Mouse (Mus musculus): ENCODE data around the gene Atg4b. TPM values are rescaled to one million over a fixed set of nuclear protein-coding genes. Genes with fewer than 3 reads are reported as not detected.
A peak's percentile ranks its signal among the peaks of the same experiment; 100 is the strongest.

Atg4b gene
- polyA plus RNA-seq, 1 experiment from 2014 or later = 113 TPM

DNA sequence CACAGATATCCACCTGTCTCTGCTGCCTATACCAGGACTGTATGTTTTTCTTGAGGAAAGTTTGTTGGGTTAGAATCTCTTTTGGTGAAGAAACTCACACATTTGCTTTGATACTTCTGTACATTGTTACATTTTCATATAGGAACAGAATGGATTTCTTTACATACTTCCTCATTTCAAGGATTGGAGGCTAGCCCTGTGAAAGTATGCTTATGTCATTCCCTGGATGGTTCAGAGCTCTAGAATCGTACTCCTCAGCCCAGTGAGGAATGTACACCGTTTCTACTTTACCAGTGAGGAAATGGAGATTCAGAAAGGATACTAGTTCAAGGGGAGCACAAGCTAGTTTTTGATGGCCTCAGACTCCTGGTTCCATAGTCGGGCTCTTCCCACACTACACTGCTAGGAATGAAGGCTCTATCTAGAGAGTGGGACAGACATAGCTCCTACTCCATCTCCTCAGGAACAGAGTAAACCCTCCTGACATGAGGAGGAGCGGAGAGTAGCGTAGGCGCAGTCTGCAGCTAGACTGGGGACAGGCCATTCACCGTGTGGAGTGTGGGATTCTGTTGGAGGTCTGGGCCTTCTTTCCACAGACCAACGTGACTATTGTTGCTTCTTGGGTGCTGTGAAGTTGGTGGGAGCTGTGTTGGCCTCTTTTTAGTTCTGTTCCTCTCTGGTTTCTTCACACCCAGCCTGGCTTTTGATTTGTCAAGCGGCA, 13.7 kb downstream of the Atg4b start:
- Histone ChIP-seq H3K27me3 (replicated peaks; ENCODE audit: control insufficient read depth, insufficient read depth, low read length) (no peaks in the 10 kb centered on the region), H3K36me3 (ENCODE audit: control insufficient read depth, insufficient read depth, low read length) (peaks cover 13% of the 10 kb centered on the region), H3K9me3 (replicated peaks; ENCODE audit: control insufficient read depth, low read length) (no peaks in the 10 kb centered on the region), H3K9ac (ENCODE audit: low read length) (no peak overlapping the region), H3K4me2 (ENCODE audit: low read length) (no peak overlapping the region), H3K4me1 (ENCODE audit: control insufficient read depth, insufficient read depth, low read length) (no peaks in the 10 kb centered on the region), H3K4me3 (ENCODE audit: low read depth, low read length) (no peak overlapping the region), H3K27ac (ENCODE audit: low read depth, low read length) (no peak overlapping the region)
- WGBS = 96% methylated on average over 9 of the region's 9 CpGs
- DNase-seq (ENCODE audit: low spot score) = no peak
- ATAC-seq = no peak

DNA sequence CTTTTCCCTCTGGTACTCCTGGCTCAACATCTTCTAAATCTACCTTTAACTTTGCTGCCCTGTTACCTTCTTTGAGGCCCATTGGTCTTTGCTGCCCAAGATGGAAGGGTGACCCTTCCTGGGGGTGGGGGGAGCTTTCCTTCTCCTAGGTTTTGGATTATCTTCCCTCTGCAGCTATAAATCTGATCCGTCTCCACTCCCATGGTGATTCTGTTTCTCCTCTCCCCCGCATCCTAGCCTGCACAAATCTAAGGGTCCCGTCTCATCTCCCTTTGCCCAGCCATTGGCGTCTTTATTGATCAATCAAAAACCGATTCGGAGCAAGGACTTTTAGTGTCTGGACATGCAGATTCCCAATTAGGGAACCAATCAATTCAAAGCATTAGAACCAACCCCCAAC, 16.3 kb downstream of the Atg4b start:
- Histone ChIP-seq H3K27ac (ENCODE audit: low read depth, low read length) (no peak overlapping the region), H3K9me3 (replicated peaks; ENCODE audit: control insufficient read depth, low read length) (no peaks in the 10 kb centered on the region), H3K36me3 (ENCODE audit: control insufficient read depth, insufficient read depth, low read length) (peaks cover 19% of the 10 kb centered on the region), H3K4me2 (ENCODE audit: low read length) (no peak overlapping the region), H3K4me3 (ENCODE audit: low read depth, low read length) (no peak overlapping the region), H3K4me1 (ENCODE audit: control insufficient read depth, insufficient read depth, low read length) (no peaks in the 10 kb centered on the region), H3K27me3 (replicated peaks; ENCODE audit: control insufficient read depth, insufficient read depth, low read length) (no peaks in the 10 kb centered on the region), H3K9ac (ENCODE audit: low read length) (no peak overlapping the region)
- WGBS = 94% methylated on average over 6 of the region's 6 CpGs
- no peak for DNase-seq (ENCODE audit: low spot score)
- ATAC-seq = no peak

DNA sequence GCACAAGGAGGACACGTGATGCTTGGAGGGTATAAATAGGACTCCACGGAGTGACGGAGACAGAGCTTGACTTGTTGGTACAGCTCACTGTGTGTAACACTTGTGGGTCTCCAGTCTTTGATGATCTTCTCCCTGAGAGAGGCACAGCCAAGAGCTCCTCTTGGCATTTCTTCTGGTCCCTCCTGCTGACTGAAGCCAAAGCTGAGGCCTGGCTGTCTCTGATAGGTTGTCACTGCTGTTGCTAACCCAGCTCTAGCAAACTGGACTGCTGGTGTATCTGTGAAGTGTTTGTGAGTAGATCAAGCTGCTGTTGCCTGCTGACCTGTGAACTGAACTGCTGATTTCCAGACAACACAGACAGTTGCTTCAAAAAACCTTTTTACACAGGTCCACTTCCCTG, 18.6 kb downstream of the Atg4b start:
- ATAC-seq = no peak
- Histone ChIP-seq H3K36me3 (ENCODE audit: control insufficient read depth, insufficient read depth, low read length) (peaks cover 36% of the 10 kb centered on the region), H3K27me3 (replicated peaks; ENCODE audit: control insufficient read depth, insufficient read depth, low read length) (no peaks in the 10 kb centered on the region), H3K27ac (ENCODE audit: low read depth, low read length) (no peak overlapping the region), H3K4me1 (ENCODE audit: control insufficient read depth, insufficient read depth, low read length) (no peaks in the 10 kb centered on the region), H3K4me3 (ENCODE audit: low read depth, low read length) (no peak overlapping the region), H3K9ac (ENCODE audit: low read length) (no peak overlapping the region), H3K9me3 (replicated peaks; ENCODE audit: control insufficient read depth, low read length) (no peaks in the 10 kb centered on the region), H3K4me2 (ENCODE audit: low read length) (no peak overlapping the region)
- WGBS = 96% methylated on average over 3 of the region's 3 CpGs
- no peak for DNase-seq (ENCODE audit: low spot score)

DNA sequence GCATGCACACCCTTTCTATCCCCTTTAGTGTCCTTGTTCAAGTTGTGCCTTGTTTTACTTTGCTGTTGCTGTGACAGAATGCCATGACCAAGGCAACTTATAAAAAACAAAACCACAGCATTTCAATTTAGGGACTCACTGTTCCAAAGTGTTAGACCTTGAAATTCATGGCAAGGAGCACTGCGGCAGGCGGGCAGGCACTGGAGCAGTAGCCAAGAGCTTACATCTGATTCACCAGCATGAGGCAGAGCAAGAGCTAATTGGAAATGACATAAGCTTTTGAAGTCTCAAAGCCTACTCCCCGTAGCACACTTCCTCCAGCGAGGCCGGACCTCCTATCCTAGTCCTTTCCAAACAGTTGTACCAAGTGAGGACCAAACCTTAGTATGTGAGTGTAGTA, 25.4 kb downstream of the Atg4b start:
- no peaks in the 10 kb centered on the region for H3K27me3 ChIP-seq (replicated peaks; ENCODE audit: control insufficient read depth, insufficient read depth, low read length)
- H3K36me3 ChIP-seq (ENCODE audit: control insufficient read depth, insufficient read depth, low read length) = peaks cover 73% of the 10 kb centered on the region
- no peak overlapping the region for H3K4me2 ChIP-seq (ENCODE audit: low read length)
- H3K4me1 ChIP-seq (ENCODE audit: control insufficient read depth, insufficient read depth, low read length) = no peaks in the 10 kb centered on the region
- WGBS = 88% methylated on average over 5 of the region's 5 CpGs
- no peak overlapping the region for H3K9ac ChIP-seq (ENCODE audit: low read length)
- DNase-seq (ENCODE audit: low spot score) (no peak), ATAC-seq (no peak)
- no peaks in the 10 kb centered on the region for H3K9me3 ChIP-seq (replicated peaks; ENCODE audit: control insufficient read depth, low read length)
- no peak overlapping the region for H3K27ac ChIP-seq (ENCODE audit: low read depth, low read length)
- H3K4me3 ChIP-seq (ENCODE audit: low read depth, low read length) = no peak overlapping the region

DNA sequence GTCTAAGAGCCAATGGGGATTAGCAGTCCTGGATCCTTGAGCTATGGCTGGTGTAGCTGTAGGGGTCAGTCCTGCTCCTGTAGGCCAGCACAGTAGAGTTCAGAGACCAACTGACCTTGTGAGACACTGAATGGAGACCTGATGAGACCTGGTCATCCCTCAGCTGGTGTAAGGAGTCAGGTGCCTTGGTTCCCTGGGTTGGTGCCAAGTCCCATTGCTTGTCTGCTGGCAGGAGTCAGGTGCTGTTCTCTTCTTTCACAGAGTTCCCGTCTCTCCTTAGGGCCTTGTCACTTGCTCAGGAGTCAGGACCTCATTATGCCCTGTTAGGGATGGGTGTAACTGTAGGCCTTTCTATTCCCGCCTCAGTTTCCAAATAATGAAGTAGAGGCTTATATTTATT, 35.6 kb downstream of the Atg4b start:
- 92% methylated on average over 2 of the region's 2 CpGs for WGBS
- ATAC-seq (no peak), DNase-seq (ENCODE audit: low spot score) (no peak)
- Histone ChIP-seq H3K36me3 (ENCODE audit: control insufficient read depth, insufficient read depth, low read length) (peaks cover 89% of the 10 kb centered on the region), H3K4me3 (ENCODE audit: low read depth, low read length) (no peak overlapping the region), H3K4me1 (ENCODE audit: control insufficient read depth, insufficient read depth, low read length) (no peaks in the 10 kb centered on the region), H3K27me3 (replicated peaks; ENCODE audit: control insufficient read depth, insufficient read depth, low read length) (no peaks in the 10 kb centered on the region), H3K4me2 (ENCODE audit: low read length) (no peak overlapping the region), H3K9me3 (replicated peaks; ENCODE audit: control insufficient read depth, low read length) (no peaks in the 10 kb centered on the region), H3K27ac (ENCODE audit: low read depth, low read length) (no peak overlapping the region), H3K9ac (ENCODE audit: low read length) (no peak overlapping the region)

DNA sequence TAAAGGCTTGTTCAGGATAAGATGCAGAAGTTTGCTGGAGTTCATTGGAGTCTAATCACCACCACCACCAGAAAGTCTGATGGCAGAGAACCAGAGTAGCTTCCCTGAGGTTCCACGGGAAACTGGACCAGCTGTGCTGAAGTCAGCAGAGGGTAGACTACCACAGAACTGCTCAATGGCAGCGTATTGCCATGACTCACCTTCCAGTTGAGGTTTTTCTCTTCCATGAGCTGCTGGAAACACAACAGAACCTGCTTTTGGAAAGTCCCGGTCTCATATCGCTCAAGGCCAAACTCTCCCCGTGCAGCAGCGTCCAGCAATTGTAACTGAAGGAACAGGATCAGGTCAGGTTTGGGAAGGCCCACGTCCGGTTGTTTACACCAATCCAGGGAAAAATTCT, 43.2 kb downstream of the Atg4b start:
- no peaks in the 10 kb centered on the region for H3K27me3 ChIP-seq (replicated peaks; ENCODE audit: control insufficient read depth, insufficient read depth, low read length)
- no peak overlapping the region for H3K9ac ChIP-seq (ENCODE audit: low read length)
- ATAC-seq = no peak
- no peaks in the 10 kb centered on the region for H3K9me3 ChIP-seq (replicated peaks; ENCODE audit: control insufficient read depth, low read length)
- WGBS = 97% methylated on average over 8 of the region's 8 CpGs
- H3K4me1 ChIP-seq (ENCODE audit: control insufficient read depth, insufficient read depth, low read length) = no peaks in the 10 kb centered on the region
- H3K36me3 ChIP-seq (ENCODE audit: control insufficient read depth, insufficient read depth, low read length) = peaks cover 85% of the 10 kb centered on the region
- no peak for DNase-seq (ENCODE audit: low spot score)
- H3K27ac ChIP-seq (ENCODE audit: low read depth, low read length) = no peak overlapping the region
- H3K4me3 ChIP-seq (ENCODE audit: low read depth, low read length) = no peak overlapping the region
- no peak overlapping the region for H3K4me2 ChIP-seq (ENCODE audit: low read length)

DNA sequence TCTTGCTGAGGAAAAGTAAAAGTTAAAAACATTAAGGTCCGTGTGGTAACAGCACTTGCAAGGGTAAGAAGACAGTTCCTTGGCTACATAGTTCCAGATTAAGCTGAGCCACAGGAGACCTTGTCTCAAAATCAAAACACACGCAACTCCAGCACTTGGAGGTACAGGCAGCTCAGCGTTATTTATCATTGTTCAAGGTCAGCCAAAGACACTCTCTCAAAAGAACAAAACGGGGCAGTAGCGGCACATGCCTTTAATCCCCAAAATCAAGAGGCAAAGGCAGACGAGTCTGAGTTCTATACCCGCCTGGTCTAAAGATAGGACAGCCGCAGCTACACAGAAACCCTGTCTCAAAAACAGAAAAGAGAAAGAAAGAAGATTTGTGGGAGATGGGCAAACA, 44.6 kb downstream of the Atg4b start:
- DNase-seq (ENCODE audit: low spot score) = no peak
- Histone ChIP-seq H3K4me2 (ENCODE audit: low read length) (no peak overlapping the region), H3K27ac (ENCODE audit: low read depth, low read length) (no peak overlapping the region), H3K4me3 (ENCODE audit: low read depth, low read length) (no peak overlapping the region), H3K9me3 (replicated peaks; ENCODE audit: control insufficient read depth, low read length) (no peaks in the 10 kb centered on the region), H3K4me1 (ENCODE audit: control insufficient read depth, insufficient read depth, low read length) (0 out of 2 replicates have a peak, but pooled peaks cover under 1% of the 10 kb centered on the region), H3K36me3 (ENCODE audit: control insufficient read depth, insufficient read depth, low read length) (peaks cover 80% of the 10 kb centered on the region), H3K9ac (ENCODE audit: low read length) (no peak overlapping the region), H3K27me3 (replicated peaks; ENCODE audit: control insufficient read depth, insufficient read depth, low read length) (no peaks in the 10 kb centered on the region)
- WGBS = 86% methylated on average over 8 of the region's 8 CpGs
- no peak for ATAC-seq

DNA sequence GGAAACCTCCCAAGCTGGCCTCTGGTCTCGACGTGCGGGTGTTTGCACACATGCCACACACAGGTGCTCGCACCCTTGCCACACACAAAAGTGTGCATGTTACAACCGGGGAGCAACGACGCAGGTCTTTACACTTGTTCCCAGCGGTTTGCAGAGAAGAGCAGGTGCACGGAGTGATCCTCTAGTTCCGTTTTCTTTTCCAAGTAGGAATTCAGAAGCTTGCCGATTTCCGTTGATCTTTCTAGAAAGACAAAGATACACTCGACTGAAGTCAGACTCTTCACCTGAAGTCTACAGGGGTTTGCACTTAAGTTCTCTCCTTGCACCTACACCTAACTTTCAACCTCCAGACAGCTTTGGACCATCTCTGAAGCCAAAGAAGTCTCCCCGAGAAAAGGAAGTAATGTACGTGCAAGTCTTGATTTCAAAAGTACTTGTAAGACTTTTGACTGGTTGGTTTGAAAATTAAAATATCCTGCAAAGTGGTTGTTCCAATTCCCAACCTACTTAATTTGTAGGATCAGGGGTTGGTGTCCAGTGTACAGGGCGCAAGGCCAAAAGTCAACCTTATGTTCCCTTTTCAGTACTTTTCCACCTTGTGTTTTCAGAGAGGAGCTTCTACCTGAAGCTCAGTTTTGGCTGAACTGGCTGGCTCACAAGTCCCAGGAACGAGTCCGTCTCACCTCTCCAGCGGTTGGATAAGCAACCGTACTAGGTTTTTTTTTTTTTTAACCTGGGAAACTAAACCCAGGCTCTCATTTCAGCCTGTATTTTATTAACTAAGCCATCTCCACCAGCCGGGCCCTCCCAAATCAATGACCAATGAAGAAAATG, 49.6 kb downstream of the Atg4b start:
- DNase-seq (ENCODE audit: low spot score) = no peak
- no peaks in the 10 kb centered on the region for H3K27me3 ChIP-seq (replicated peaks; ENCODE audit: control insufficient read depth, insufficient read depth, low read length)
- peak overlapping the region; percentile 76 for H3K4me3 ChIP-seq (ENCODE audit: low read depth, low read length)
- H3K4me2 ChIP-seq (ENCODE audit: low read length) = peak overlapping the region; percentile 83
- H3K9ac ChIP-seq (ENCODE audit: low read length) = peak overlapping the region; percentile 79
- WGBS = 80% methylated on average over 21 of the region's 21 CpGs
- H3K4me1 ChIP-seq (ENCODE audit: control insufficient read depth, insufficient read depth, low read length) = peaks cover 23% of the 10 kb centered on the region
- H3K27ac ChIP-seq (ENCODE audit: low read depth, low read length) = peak overlapping the region; percentile 63; the same call in 1 of the 2 replicates
- H3K9me3 ChIP-seq (replicated peaks; ENCODE audit: control insufficient read depth, low read length) = no peaks in the 10 kb centered on the region
- ATAC-seq = no peak
- peaks cover 37% of the 10 kb centered on the region for H3K36me3 ChIP-seq (ENCODE audit: control insufficient read depth, insufficient read depth, low read length)

DNA sequence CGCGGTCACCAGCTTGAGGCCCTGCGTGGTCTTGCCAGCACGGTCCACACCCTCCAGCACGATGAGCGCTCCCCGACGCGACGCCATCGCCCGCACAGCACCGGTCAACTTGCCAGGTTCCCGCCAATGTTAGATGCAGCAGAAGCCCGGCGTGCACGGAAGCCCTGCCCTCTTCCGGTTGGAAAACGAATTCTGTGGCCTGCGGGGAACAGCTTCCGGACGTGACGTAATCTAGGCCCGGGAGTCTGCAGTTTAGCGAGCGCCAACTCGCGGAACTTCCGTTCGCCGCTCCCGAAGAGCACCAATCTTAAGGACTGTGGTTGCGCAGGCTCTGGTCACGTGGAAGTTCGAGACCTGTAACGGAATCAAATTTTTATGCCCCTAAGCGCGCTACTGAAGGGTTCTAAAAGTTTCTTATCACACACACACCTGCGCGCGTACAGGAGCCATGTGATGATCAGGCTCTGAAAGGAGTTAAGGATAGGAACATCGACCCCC, 50.5 kb downstream of the Atg4b start, which contains the start of gene Dtymk:
Gene Dtymk, minus strand, starts transcription at position 194 of the 498 bp plus-strand sequence.
- WGBS = under 1% methylated on average over 42 of the region's 42 CpGs
- peak; percentile 67 for ATAC-seq
- H3K27ac ChIP-seq (ENCODE audit: low read depth, low read length) = peak within 1 kb of the TSS; percentile 74

More for the DNA sequence above, 50.5 kb downstream of the Atg4b start, which contains the start of gene Dtymk:
- peak within 1 kb of the TSS; percentile 76 for H3K4me3 ChIP-seq (ENCODE audit: low read depth, low read length)
- no peaks in the 10 kb centered on the region for H3K27me3 ChIP-seq (replicated peaks; ENCODE audit: control insufficient read depth, insufficient read depth, low read length)
- DNase-seq (ENCODE audit: low spot score) = peak; percentile 98
- peaks cover 37% of the 10 kb centered on the region for H3K36me3 ChIP-seq (ENCODE audit: control insufficient read depth, insufficient read depth, low read length)
- peak within 1 kb of the TSS; percentile 79 for H3K9ac ChIP-seq (ENCODE audit: low read length)
- no peaks in the 10 kb centered on the region for H3K9me3 ChIP-seq (replicated peaks; ENCODE audit: control insufficient read depth, low read length)
- peaks cover 23% of the 10 kb centered on the region for H3K4me1 ChIP-seq (ENCODE audit: control insufficient read depth, insufficient read depth, low read length)
- H3K4me2 ChIP-seq (ENCODE audit: low read length) = peak within 1 kb of the TSS; percentile 88

Measured in forebrain, embryonic 14.5 days (tissue).